Mouse (Mus musculus): ENCODE data around the gene Mettl26.

Mettl26 gene

GRCm38 (mm10) chr17:25874721-25875170 is at the start of gene Mettl26:
Gene Mettl26 (plus strand): TSS chr17:25875074.
- peak; percentile 82 for DNase-seq (ENCODE audit: low spot score)

GRCm38 (mm10) chr17:25825311-25825710 is 49.6 kb upstream of the Mettl26 start:
- DNase-seq (ENCODE audit: low spot score): no peak

- no peak for DNase-seq (ENCODE audit: low spot score)
These were observed 48.8 kb upstream of the Mettl26 start for GRCm38 (mm10) chr17:25825984-25826570.

- no peak for DNase-seq (ENCODE audit: low spot score)
These were observed 47.9 kb upstream of the Mettl26 start for GRCm38 (mm10) chr17:25827011-25827410.

GRCm38 (mm10) chr17:25827546-25828222 is 47.2 kb upstream of the Mettl26 start:
- DNase-seq (ENCODE audit: low spot score): no peak

- no peak for DNase-seq (ENCODE audit: low spot score)
These were observed 46.7 kb upstream of the Mettl26 start for GRCm38 (mm10) chr17:25828223-25828594.

GRCm38 (mm10) chr17:25828712-25829557 is 45.9 kb upstream of the Mettl26 start, which contains the start of gene Jmjd8:
Gene Jmjd8 (plus strand): TSS chr17:25828867.
- peak; percentile 72 for DNase-seq (ENCODE audit: low spot score)

GRCm38 (mm10) chr17:25829558-25830017 is 45.3 kb upstream of the Mettl26 start:
- DNase-seq (ENCODE audit: low spot score): no peak

GRCm38 (mm10) chr17:25830200-25830753 is 44.6 kb upstream of the Mettl26 start:
- DNase-seq (ENCODE audit: low spot score): no peak

GRCm38 (mm10) chr17:25830806-25831431 is 44.0 kb upstream of the Mettl26 start:
- no peak for DNase-seq (ENCODE audit: low spot score)

GRCm38 (mm10) chr17:25831451-25832281 is 43.2 kb upstream of the Mettl26 start:
- no peak for DNase-seq (ENCODE audit: low spot score)

GRCm38 (mm10) chr17:25832436-25833290 is 42.2 kb upstream of the Mettl26 start:
- peak; percentile 99 for DNase-seq (ENCODE audit: low spot score)

GRCm38 (mm10) chr17:25833291-25833663 is 41.6 kb upstream of the Mettl26 start, which contains the start of gene Stub1:
Gene Stub1 (minus strand): TSS chr17:25833404.
- peak; percentile 90 for DNase-seq (ENCODE audit: low spot score)

GRCm38 (mm10) chr17:25833961-25834594 is 40.8 kb upstream of the Mettl26 start:
- DNase-seq (ENCODE audit: low spot score): no peak

GRCm38 (mm10) chr17:25834595-25835222 is 40.2 kb upstream of the Mettl26 start:
- no peak for DNase-seq (ENCODE audit: low spot score)

GRCm38 (mm10) chr17:25835301-25835700 is 39.6 kb upstream of the Mettl26 start:
- no peak for DNase-seq (ENCODE audit: low spot score)

GRCm38 (mm10) chr17:25835816-25836215 is 39.1 kb upstream of the Mettl26 start:
- no peak for DNase-seq (ENCODE audit: low spot score)

- DNase-seq (ENCODE audit: low spot score): no peak
These were observed 38.3 kb upstream of the Mettl26 start for GRCm38 (mm10) chr17:25836397-25837075.
